Mouse (Mus musculus): ENCODE data around the gene Cdkl1. TPM values are rescaled to one million over a fixed set of nuclear protein-coding genes. Genes with fewer than 3 reads are reported as not detected.

Cdkl1 gene
- total and polyA plus RNA-seq, 3 experiments = not detected

GRCm38 (mm10) chr12:69789766-69790529 lies 1.1 kb downstream of the Cdkl1 start:
- TF ChIP-seq GATA1 (IDR thresholded peaks at IDR 0.05; ENCODE audit: borderline replicate concordance, low read length) = no peak
- TF ChIP-seq GATA2 (IDR thresholded peaks at IDR 0.05; ENCODE audit: borderline replicate concordance, low read depth, low read length) = no peak
- TF ChIP-seq TAL1 (conservative IDR thresholded peaks at IDR 0.05; ENCODE audit: low read depth, low read length) = no peak
- TF ChIP-seq CTCF (IDR thresholded peaks at IDR 0.05; ENCODE audit: low read depth, low read length) = no peak
- no peak for TF ChIP-seq POLR2AphosphoS5 (IDR thresholded peaks at IDR 0.05; ENCODE audit: insufficient replicate concordance, low read depth, low read length)
- Histone ChIP-seq H3K27me3 (ENCODE audit: insufficient read depth, low read length) (peaks cover 70% of the 10 kb centered on the region), H3K9me3 (replicated peaks) (no peaks in the 10 kb centered on the region), H3K4me3 (ENCODE audit: low read depth, low read length) (no peak overlapping the region), H3K36me3 (replicated peaks) (no peaks in the 10 kb centered on the region), H3K4me1 (ENCODE audit: insufficient read depth, low read depth, low read length) (peaks cover 26% of the 10 kb centered on the region)
- ATAC-seq (ENCODE audit: extremely low read depth, insufficient number of reproducible peaks, low FRiP score, poor library complexity, severe bottlenecking) (no peak), DNase-seq (ENCODE audit: low spot score) (no peak)

- Histone ChIP-seq H3K4me3 (ENCODE audit: low read depth, low read length) (no peak overlapping the region), H3K27me3 (ENCODE audit: insufficient read depth, low read length) (peaks cover 59% of the 10 kb centered on the region), H3K36me3 (replicated peaks) (no peaks in the 10 kb centered on the region), H3K4me1 (ENCODE audit: insufficient read depth, low read depth, low read length) (peaks cover 42% of the 10 kb centered on the region), H3K9me3 (replicated peaks) (no peaks in the 10 kb centered on the region)
- DNase-seq (ENCODE audit: low spot score) (no peak), ATAC-seq (ENCODE audit: extremely low read depth, insufficient number of reproducible peaks, low FRiP score, poor library complexity, severe bottlenecking) (no peak)
- TF ChIP-seq GATA2 (IDR thresholded peaks at IDR 0.05; ENCODE audit: borderline replicate concordance, low read depth, low read length) = no peak
- TF ChIP-seq TAL1 (conservative IDR thresholded peaks at IDR 0.05; ENCODE audit: low read depth, low read length) = no peak
Observed at GRCm38 (mm10) chr12:69788380-69788779, 2.7 kb downstream of the Cdkl1 start.

GRCm38 (mm10) chr12:69785471-69785870 lies 5.6 kb downstream of the Cdkl1 start:
- H3K4me1 ChIP-seq (ENCODE audit: insufficient read depth, low read depth, low read length) = peaks cover 50% of the 10 kb centered on the region
- DNase-seq (ENCODE audit: low spot score) (no peak), ATAC-seq (ENCODE audit: extremely low read depth, insufficient number of reproducible peaks, low FRiP score, poor library complexity, severe bottlenecking) (no peak)
- peaks cover 65% of the 10 kb centered on the region for H3K27me3 ChIP-seq (ENCODE audit: insufficient read depth, low read length)
- H3K9me3 ChIP-seq (replicated peaks) = no peaks in the 10 kb centered on the region
- TF ChIP-seq CTCF (IDR thresholded peaks at IDR 0.05; ENCODE audit: low read depth, low read length) (no peak), POLR2AphosphoS5 (IDR thresholded peaks at IDR 0.05; ENCODE audit: insufficient replicate concordance, low read depth, low read length) (no peak), GATA2 (IDR thresholded peaks at IDR 0.05; ENCODE audit: borderline replicate concordance, low read depth, low read length) (no peak), TAL1 (conservative IDR thresholded peaks at IDR 0.05; ENCODE audit: low read depth, low read length) (no peak), GATA1 (IDR thresholded peaks at IDR 0.05; ENCODE audit: borderline replicate concordance, low read length) (no peak)
- H3K36me3 ChIP-seq (replicated peaks) = no peaks in the 10 kb centered on the region
- H3K4me3 ChIP-seq (ENCODE audit: low read depth, low read length) = no peak overlapping the region

- peaks cover 46% of the 10 kb centered on the region for H3K4me1 ChIP-seq (ENCODE audit: insufficient read depth, low read depth, low read length)
- TF ChIP-seq GATA1 (IDR thresholded peaks at IDR 0.05; ENCODE audit: borderline replicate concordance, low read length) (no peak), TAL1 (conservative IDR thresholded peaks at IDR 0.05; ENCODE audit: low read depth, low read length) (peak; percentile 86), GATA2 (IDR thresholded peaks at IDR 0.05; ENCODE audit: borderline replicate concordance, low read depth, low read length) (peak; percentile 99), CTCF (IDR thresholded peaks at IDR 0.05; ENCODE audit: low read depth, low read length) (no peak), POLR2AphosphoS5 (IDR thresholded peaks at IDR 0.05; ENCODE audit: insufficient replicate concordance, low read depth, low read length) (no peak)
- H3K9me3 ChIP-seq (replicated peaks) = no peaks in the 10 kb centered on the region
- no peaks in the 10 kb centered on the region for H3K36me3 ChIP-seq (replicated peaks)
- H3K27me3 ChIP-seq (ENCODE audit: insufficient read depth, low read length) = peaks cover 48% of the 10 kb centered on the region
- peak overlapping the region; percentile 20; the same call in 1 of the 2 replicates for H3K4me3 ChIP-seq (ENCODE audit: low read depth, low read length)
- DNase-seq (ENCODE audit: low spot score) (peak; percentile 67), ATAC-seq (ENCODE audit: extremely low read depth, insufficient number of reproducible peaks, low FRiP score, poor library complexity, severe bottlenecking) (peak; percentile 98)
Observed at GRCm38 (mm10) chr12:69783247-69784025, 7.6 kb downstream of the Cdkl1 start.

- Histone ChIP-seq H3K9me3 (replicated peaks) (no peaks in the 10 kb centered on the region), H3K4me3 (ENCODE audit: low read depth, low read length) (no peak overlapping the region), H3K36me3 (replicated peaks) (no peaks in the 10 kb centered on the region), H3K4me1 (ENCODE audit: insufficient read depth, low read depth, low read length) (peaks cover 38% of the 10 kb centered on the region), H3K27me3 (ENCODE audit: insufficient read depth, low read length) (peaks cover 42% of the 10 kb centered on the region)
- ATAC-seq (ENCODE audit: extremely low read depth, insufficient number of reproducible peaks, low FRiP score, poor library complexity, severe bottlenecking) (no peak), DNase-seq (ENCODE audit: low spot score) (no peak)
- TF ChIP-seq CTCF (IDR thresholded peaks at IDR 0.05; ENCODE audit: low read depth, low read length) = no peak
- TF ChIP-seq GATA1 (IDR thresholded peaks at IDR 0.05; ENCODE audit: borderline replicate concordance, low read length) = no peak
- TF ChIP-seq TAL1 (conservative IDR thresholded peaks at IDR 0.05; ENCODE audit: low read depth, low read length) = no peak
- TF ChIP-seq GATA2 (IDR thresholded peaks at IDR 0.05; ENCODE audit: borderline replicate concordance, low read depth, low read length) = no peak
- no peak for TF ChIP-seq POLR2AphosphoS5 (IDR thresholded peaks at IDR 0.05; ENCODE audit: insufficient replicate concordance, low read depth, low read length)
Observed at GRCm38 (mm10) chr12:69781935-69782650, 9.0 kb downstream of the Cdkl1 start.

- H3K36me3 ChIP-seq (replicated peaks) = no peaks in the 10 kb centered on the region
- no peaks in the 10 kb centered on the region for H3K9me3 ChIP-seq (replicated peaks)
- no peak overlapping the region for H3K4me3 ChIP-seq (ENCODE audit: low read depth, low read length)
- peaks cover 42% of the 10 kb centered on the region for H3K4me1 ChIP-seq (ENCODE audit: insufficient read depth, low read depth, low read length)
- peaks cover 43% of the 10 kb centered on the region for H3K27me3 ChIP-seq (ENCODE audit: insufficient read depth, low read length)
- DNase-seq (ENCODE audit: low spot score) = no peak
- ATAC-seq (ENCODE audit: extremely low read depth, insufficient number of reproducible peaks, low FRiP score, poor library complexity, severe bottlenecking) = no peak
- TF ChIP-seq TAL1 (conservative IDR thresholded peaks at IDR 0.05; ENCODE audit: low read depth, low read length) (no peak), POLR2AphosphoS5 (IDR thresholded peaks at IDR 0.05; ENCODE audit: insufficient replicate concordance, low read depth, low read length) (no peak), CTCF (IDR thresholded peaks at IDR 0.05; ENCODE audit: low read depth, low read length) (no peak), GATA1 (IDR thresholded peaks at IDR 0.05; ENCODE audit: borderline replicate concordance, low read length) (no peak), GATA2 (IDR thresholded peaks at IDR 0.05; ENCODE audit: borderline replicate concordance, low read depth, low read length) (no peak)
Observed at GRCm38 (mm10) chr12:69781480-69781879, 9.6 kb downstream of the Cdkl1 start.
